Mouse (Mus musculus) liver, adult 2 months (tissue): ENCODE results near the gene Lrp5. TPM values are rescaled to one million over a fixed set of nuclear protein-coding genes. Genes with fewer than 3 reads are reported as not detected.

ENCODE experiments used
- DNase-seq: peaks from one replicate; pipeline ENCODE4 v3.0.0-alpha.2; 2011; ENCODE audit warnings: low read depth, low spot score; ENCODE audit errors: extremely low read depth
- H3K27ac ChIP-seq: fragments of 200-500 bp; replicated peaks from 2 replicates; pipeline ENCODE4 v1.5.1; 2012; ENCODE audit warnings: low read depth, mild to moderate bottlenecking, control low read depth, inconsistent platforms, low read length; ENCODE audit not compliant: insufficient read depth
- H3K27me3 ChIP-seq: fragments of 200-500 bp; 2 replicates; pipeline ENCODE4 v1.6.1; 2012; ENCODE audit warnings: mild to moderate bottlenecking, moderate library complexity, low read length, inconsistent platforms; ENCODE audit not compliant: control insufficient read depth, insufficient read depth
- H3K36me3 ChIP-seq: fragments of 200-500 bp; 2 replicates; pipeline ENCODE4 v1.6.1; 2012; ENCODE audit warnings: low read length, inconsistent platforms; ENCODE audit not compliant: control insufficient read depth, insufficient read depth
- H3K4me1 ChIP-seq: fragments of 200-500 bp; 2 replicates; pipeline ENCODE4 v1.6.1; 2011; ENCODE audit warnings: low read length; ENCODE audit not compliant: control insufficient read depth, insufficient read depth
- H3K4me3 ChIP-seq: fragments of 200-500 bp; 2 replicates; pipeline ENCODE4 v1.5.1; 2011; ENCODE audit warnings: low read depth, mild to moderate bottlenecking, control low read depth, low read length, moderate library complexity; ENCODE audit not compliant: insufficient read depth
- H3K79me2 ChIP-seq: fragments of 200-500 bp; 2 replicates; pipeline ENCODE4 v1.6.1; 2012; ENCODE audit warnings: inconsistent platforms, mild to moderate bottlenecking, low read length, moderate library complexity; ENCODE audit not compliant: control insufficient read depth, insufficient read depth
- H3K9ac ChIP-seq: fragments of 200-500 bp; 2 replicates; pipeline ENCODE4 v1.6.1; 2012; ENCODE audit warnings: low read depth, mild to moderate bottlenecking, control low read depth, inconsistent platforms, low read length
- CTCF ChIP-seq: fragments of 200-500 bp; IDR thresholded peaks from 2 replicates; pipeline ENCODE4 v1.5.1; 2011; ENCODE audit warnings: low read depth, low read length, control low read depth
- POLR2A ChIP-seq: fragments of 200-500 bp; IDR thresholded peaks from 2 replicates; pipeline ENCODE4 v1.6.1; 2011; ENCODE audit warnings: low read length, control low read depth; ENCODE audit not compliant: insufficient read depth; ENCODE audit errors: extremely low read depth
- WGBS: fragments of 180-500 bp; shearing (Covaris S2); methylation state at CpG from one replicate; pipeline ENCODE4 v1.1.7; 2018; 5-methylcytosine and 5-hydroxymethylcytosine counted together
- polyA plus RNA-seq: library from polyadenylated mRNA; depleted of rRNA; stranded (reverse); fragments of >200 nt; gene quantifications from 2 replicates; pipeline ENCODE4 v1.2.3, GENCODE M21; 2012
- total RNA-seq: library from RNA; depleted of rRNA; stranded (reverse); fragments of >200 nt; gene quantifications from 2 replicates; pipeline ENCODE4 v1.2.3, GENCODE M21; 2014

Lrp5 gene
- total and polyA plus RNA-seq, 2 experiments, result 14.1 to 32.6 TPM

GRCm38 (mm10) chr19:3612534-3613273 lies 73.7 kb downstream of the Lrp5 start:
- no peak for TF ChIP-seq CTCF
- TF ChIP-seq POLR2A, result no peak
- H3K27me3 ChIP-seq, result no peaks in the 10 kb centered on the region
- H3K4me1 ChIP-seq, result 0 out of 2 replicates have a peak, but pooled peaks cover 3% of the 10 kb centered on the region
- peak; percentile 48 for DNase-seq
- no peak overlapping the region for H3K4me3 ChIP-seq
- 70% methylated on average over 4 of the region's 4 CpGs for WGBS
- peaks cover 20% of the 10 kb centered on the region; the same call in 1 of the 2 replicates for H3K36me3 ChIP-seq
- no peak overlapping the region for H3K27ac ChIP-seq
- H3K9ac ChIP-seq, result no peak overlapping the region
- no peaks in the 10 kb centered on the region for H3K79me2 ChIP-seq

- Histone ChIP-seq H3K36me3 (peaks cover 18% of the 10 kb centered on the region), H3K79me2 (no peaks in the 10 kb centered on the region), H3K27me3 (no peaks in the 10 kb centered on the region), H3K9ac (no peak overlapping the region), H3K4me1 (0 out of 2 replicates have a peak, but pooled peaks cover 3% of the 10 kb centered on the region), H3K4me3 (no peak overlapping the region), H3K27ac (no peak overlapping the region)
- TF ChIP-seq CTCF (no peak), POLR2A (no peak)
- DNase-seq, result no peak
- WGBS, result 66% methylated on average over 8 of the region's 8 CpGs
Measured at GRCm38 (mm10) chr19:3611730-3612129, 74.6 kb downstream of the Lrp5 start.

- Histone ChIP-seq H3K79me2 (no peaks in the 10 kb centered on the region), H3K27ac (no peak overlapping the region), H3K4me1 (0 out of 2 replicates have a peak, but pooled peaks cover 3% of the 10 kb centered on the region), H3K36me3 (peaks cover 18% of the 10 kb centered on the region), H3K9ac (no peak overlapping the region), H3K4me3 (no peak overlapping the region), H3K27me3 (no peaks in the 10 kb centered on the region)
- WGBS, result 100% methylated on average over 2 of the region's 2 CpGs
- DNase-seq, result no peak
- TF ChIP-seq POLR2A (no peak), CTCF (no peak)
Measured at GRCm38 (mm10) chr19:3610886-3611285, 75.5 kb downstream of the Lrp5 start.

- peak; percentile 89 for DNase-seq
- Histone ChIP-seq H3K27ac (0 out of 2 replicates have a peak overlapping the region, but pooled peaks have one; percentile 10), H3K4me1 (0 out of 2 replicates have a peak, but pooled peaks cover 3% of the 10 kb centered on the region), H3K9ac (no peak overlapping the region), H3K4me3 (no peak overlapping the region), H3K36me3 (peaks cover 15% of the 10 kb centered on the region), H3K79me2 (no peaks in the 10 kb centered on the region), H3K27me3 (no peaks in the 10 kb centered on the region)
- TF ChIP-seq CTCF (no peak), POLR2A (no peak)
- WGBS, result 21% methylated on average over 10 of the region's 10 CpGs
Measured at GRCm38 (mm10) chr19:3609826-3610225, 76.5 kb downstream of the Lrp5 start.

- 79% methylated on average over 5 of the region's 5 CpGs for WGBS
- no peak overlapping the region for H3K4me3 ChIP-seq
- no peaks in the 10 kb centered on the region for H3K79me2 ChIP-seq
- TF ChIP-seq CTCF (no peak), POLR2A (no peak)
- H3K9ac ChIP-seq, result no peak overlapping the region
- H3K4me1 ChIP-seq, result no peaks in the 10 kb centered on the region
- H3K27me3 ChIP-seq, result no peaks in the 10 kb centered on the region
- DNase-seq, result no peak
- H3K27ac ChIP-seq, result no peak overlapping the region
- peaks cover 40% of the 10 kb centered on the region for H3K36me3 ChIP-seq
Measured at GRCm38 (mm10) chr19:3594316-3594715, 92.0 kb downstream of the Lrp5 start.

- H3K4me3 ChIP-seq, result no peak overlapping the region
- no peaks in the 10 kb centered on the region for H3K79me2 ChIP-seq
- no peak overlapping the region for H3K9ac ChIP-seq
- H3K4me1 ChIP-seq, result no peaks in the 10 kb centered on the region
- H3K36me3 ChIP-seq, result peaks cover 39% of the 10 kb centered on the region
- no peaks in the 10 kb centered on the region for H3K27me3 ChIP-seq
- no peak overlapping the region for H3K27ac ChIP-seq
- no peak for DNase-seq
- 86% methylated on average over 7 of the region's 7 CpGs for WGBS
- no peak for TF ChIP-seq CTCF
- TF ChIP-seq POLR2A, result no peak
Measured at GRCm38 (mm10) chr19:3593379-3594055, 92.8 kb downstream of the Lrp5 start.
